Comparison of ENCODE assay signal across 9 mouse cellular contexts in genomic region chr17:86832562-86833327, GRCm38 (mm10).
DNase-seq lines count a peak whose midpoint lies in the region; ATAC-seq and TF ChIP-seq lines count a peak whose summit lies in the region.
"Had no signal": no experiment of that assay in that cellular context is flagged by ENCODE, and none has a peak within 500 bp of the region (broad histone marks: within the 10 kb centered on the region; RNA-seq: fewer than 3 reads in every experiment).

No protein-coding gene starts in this region.

- H3K27ac ChIP-seq in forebrain, embryonic 10.5 days, result no peak overlapping the region
- no peak overlapping the region for H3K27ac ChIP-seq in forebrain, embryonic 13.5 days
- H3K27ac ChIP-seq in midbrain, embryonic 14.5 days (replicated peaks; ENCODE audit: low read depth, low read length), result no peak overlapping the region
- H3K27ac ChIP-seq in midbrain, embryonic 15.5 days, result no peak overlapping the region
- H3K27ac ChIP-seq in cerebellum, adult 2 months (ENCODE audit: insufficient read depth, low read length), result no peak overlapping the region
- H3K27ac ChIP-seq: heart, embryonic 15.5 days had no signal

- H3K4me1 ChIP-seq in forebrain, embryonic 10.5 days, result no peaks in the 10 kb centered on the region
- H3K4me1 ChIP-seq in forebrain, embryonic 13.5 days, result no peaks in the 10 kb centered on the region
- no peaks in the 10 kb centered on the region for H3K4me1 ChIP-seq in midbrain, embryonic 14.5 days (ENCODE audit: control insufficient read depth, insufficient read depth, low read length)
- no peaks in the 10 kb centered on the region for H3K4me1 ChIP-seq in midbrain, embryonic 15.5 days
- H3K4me1 ChIP-seq in cerebellum, adult 2 months (ENCODE audit: control insufficient read depth, insufficient read depth, low read length), result no peaks in the 10 kb centered on the region
- H3K4me1 ChIP-seq: heart, embryonic 15.5 days had no signal

- H3K4me3 ChIP-seq in forebrain, embryonic 10.5 days, result no peak overlapping the region
- no peak overlapping the region for H3K4me3 ChIP-seq in forebrain, embryonic 13.5 days
- no peak overlapping the region for H3K4me3 ChIP-seq in midbrain, embryonic 14.5 days (replicated peaks; ENCODE audit: low read depth, low read length)
- no peak overlapping the region for H3K4me3 ChIP-seq in midbrain, embryonic 15.5 days
- H3K4me3 ChIP-seq in cerebellum, adult 2 months (replicated peaks; ENCODE audit: insufficient read depth, low read depth, low read length), result no peak overlapping the region
- H3K4me3 ChIP-seq: heart, embryonic 15.5 days had no signal

- no peaks in the 10 kb centered on the region for H3K27me3 ChIP-seq in forebrain, embryonic 10.5 days (ENCODE audit: poor library complexity, severe bottlenecking)
- H3K27me3 ChIP-seq in forebrain, embryonic 13.5 days, result no peaks in the 10 kb centered on the region
- H3K27me3 ChIP-seq in midbrain, embryonic 14.5 days (ENCODE audit: control insufficient read depth, insufficient read depth, low read length), result no peaks in the 10 kb centered on the region
- H3K27me3 ChIP-seq in midbrain, embryonic 15.5 days (replicated peaks), result no peaks in the 10 kb centered on the region
- no peaks in the 10 kb centered on the region; the same call in 1 of the 2 replicates for H3K27me3 ChIP-seq in cerebellum, adult 2 months (ENCODE audit: control insufficient read depth, insufficient read depth, low read length)
- H3K27me3 ChIP-seq in splenic B cell, adult 2 months (ENCODE audit: control insufficient read depth, insufficient read depth, low read length, poor library complexity, severe bottlenecking), result no peaks in the 10 kb centered on the region; the same call in 1 of the 2 replicates
- H3K27me3 ChIP-seq: heart, embryonic 15.5 days had no signal

- H3K9me3 ChIP-seq in forebrain, embryonic 10.5 days, result no peaks in the 10 kb centered on the region
- H3K9me3 ChIP-seq in forebrain, embryonic 13.5 days (replicated peaks), result no peaks in the 10 kb centered on the region
- no peaks in the 10 kb centered on the region for H3K9me3 ChIP-seq in midbrain, embryonic 14.5 days (ENCODE audit: control insufficient read depth, low read length)
- no peaks in the 10 kb centered on the region for H3K9me3 ChIP-seq in midbrain, embryonic 15.5 days
- H3K9me3 ChIP-seq: heart, embryonic 15.5 days had no signal

- DNase-seq in forebrain, embryonic 10.5 days (ENCODE audit: extremely low spot score, low spot score), result peak; percentile 35
- DNase-seq in midbrain, embryonic 14.5 days, result peak; percentile 24
- DNase-seq in cerebellum, adult 2 months, result peak in 1 of 2 experiments; percentile 20
- peak; percentile 58 to 60 for DNase-seq in kidney, postnatal 25 days
- DNase-seq in splenic B cell, adult 2 months (ENCODE audit: low read depth, low spot score), result peak; percentile 34
- DNase-seq in right cerebral cortex, postnatal 36 days (ENCODE audit: low spot score in 2 of 2), result no peak

- H3K9ac ChIP-seq in forebrain, embryonic 13.5 days, result no peak overlapping the region
- H3K9ac ChIP-seq in midbrain, embryonic 14.5 days (replicated peaks; ENCODE audit: low read length), result no peak overlapping the region
- no peak overlapping the region for H3K9ac ChIP-seq in midbrain, embryonic 15.5 days
- H3K9ac ChIP-seq: heart, embryonic 15.5 days had no signal

- no peaks in the 10 kb centered on the region for H3K36me3 ChIP-seq in forebrain, embryonic 10.5 days (replicated peaks)
- H3K36me3 ChIP-seq in forebrain, embryonic 13.5 days (ENCODE audit: poor library complexity, severe bottlenecking), result no peaks in the 10 kb centered on the region
- no peaks in the 10 kb centered on the region for H3K36me3 ChIP-seq in midbrain, embryonic 14.5 days (ENCODE audit: control insufficient read depth, insufficient read depth, low read length)
- no peaks in the 10 kb centered on the region for H3K36me3 ChIP-seq in midbrain, embryonic 15.5 days (replicated peaks)
- no peaks in the 10 kb centered on the region for H3K36me3 ChIP-seq in splenic B cell, adult 2 months (ENCODE audit: control insufficient read depth, insufficient read depth, low read length, poor library complexity, severe bottlenecking)
- H3K36me3 ChIP-seq: heart, embryonic 15.5 days had no signal

- H3K4me2 ChIP-seq in forebrain, embryonic 13.5 days, result no peak overlapping the region
- H3K4me2 ChIP-seq in midbrain, embryonic 14.5 days (ENCODE audit: low read length), result no peak overlapping the region
- H3K4me2 ChIP-seq in midbrain, embryonic 15.5 days, result no peak overlapping the region
- H3K4me2 ChIP-seq: heart, embryonic 15.5 days had no signal

- 74% methylated on average over 19 of the region's 19 CpGs for WGBS in forebrain, embryonic 10.5 days
- WGBS in forebrain, embryonic 13.5 days, result 68% methylated on average over 19 of the region's 19 CpGs
- WGBS in midbrain, embryonic 14.5 days, result 69% methylated on average over 19 of the region's 19 CpGs
- 68% methylated on average over 19 of the region's 19 CpGs for WGBS in midbrain, embryonic 15.5 days
- WGBS in cerebellum, adult 2 months, result 67% methylated on average over 19 of the region's 19 CpGs

- peak; percentile 49 for TF ChIP-seq CTCF in cerebellum, adult 2 months (IDR thresholded peaks at IDR 0.05; ENCODE audit: borderline replicate concordance, insufficient read depth, low read depth, low read length)

- TF ChIP-seq POLR2A in cerebellum, adult 2 months (IDR thresholded peaks at IDR 0.05; ENCODE audit: borderline replicate concordance, insufficient read depth, low read length), result no peak

- ATAC-seq in forebrain, embryonic 13.5 days, result no peak
- ATAC-seq in midbrain, embryonic 14.5 days (ENCODE audit: low FRiP score, low TSS enrichment), result no peak
- no peak for ATAC-seq in midbrain, embryonic 15.5 days (replicated peaks)

Comparison
In these comparisons a context has a peak if more than half of its experiments do, and no peak if none do; other contexts are left out.
1. DNase-seq: peak in forebrain, embryonic 10.5 days (single experiment), midbrain, embryonic 14.5 days (single experiment), kidney, postnatal 25 days (2 of 2) and splenic B cell, adult 2 months (single experiment); none in right cerebral cortex, postnatal 36 days (0 of 2).